Mouse (Mus musculus): Measurements from ENCODE around the gene Hnf1a. TPM values are rescaled to one million over a fixed set of nuclear protein-coding genes. Genes with fewer than 3 reads are reported as not detected.

Hnf1a gene
- polyA plus RNA-seq (2015; fragmentation: Nextera tagmentation; extraction: Ambion mirVana), result not detected in 2 replicates

- no peak for ATAC-seq
- no peaks in the 10 kb centered on the region for H3K36me3 ChIP-seq (ENCODE audit: control insufficient read depth, insufficient read depth, low read length)
- peaks cover 10% of the 10 kb centered on the region for H3K27me3 ChIP-seq (replicated peaks; ENCODE audit: control insufficient read depth, insufficient read depth, low read length)
- H3K9me3 ChIP-seq (ENCODE audit: control insufficient read depth, low read length), result no peaks in the 10 kb centered on the region
- no peak within 1 kb of the TSS for H3K4me2 ChIP-seq (ENCODE audit: low read length)
- no peak within 1 kb of the TSS for H3K9ac ChIP-seq (ENCODE audit: low read depth, low read length)
- 82% methylated on average over 17 of the region's 17 CpGs for WGBS
- H3K4me1 ChIP-seq (ENCODE audit: control insufficient read depth, insufficient read depth, low read depth, low read length), result no peaks in the 10 kb centered on the region
- no peak within 1 kb of the TSS for H3K27ac ChIP-seq (ENCODE audit: low read depth, low read length)
- H3K4me3 ChIP-seq (ENCODE audit: low read length), result no peak within 1 kb of the TSS
Observed at GRCm38 (mm10) chr5:114970824-114971227, at the start of gene Hnf1a. Hnf1a (minus strand) TSS chr5:114971094.

- H3K9ac ChIP-seq (ENCODE audit: low read depth, low read length), result no peak overlapping the region
- no peaks in the 10 kb centered on the region for H3K27me3 ChIP-seq (replicated peaks; ENCODE audit: control insufficient read depth, insufficient read depth, low read length)
- no peaks in the 10 kb centered on the region for H3K36me3 ChIP-seq (ENCODE audit: control insufficient read depth, insufficient read depth, low read length)
- WGBS, result 88% methylated on average over 4 of the region's 4 CpGs
- H3K4me1 ChIP-seq (ENCODE audit: control insufficient read depth, insufficient read depth, low read depth, low read length), result peaks cover 4% of the 10 kb centered on the region
- no peak for ATAC-seq
- H3K27ac ChIP-seq (ENCODE audit: low read depth, low read length), result 0 out of 2 replicates have a peak overlapping the region, but pooled peaks have one; percentile 20
- no peaks in the 10 kb centered on the region for H3K9me3 ChIP-seq (ENCODE audit: control insufficient read depth, low read length)
- H3K4me2 ChIP-seq (ENCODE audit: low read length), result no peak overlapping the region
- H3K4me3 ChIP-seq (ENCODE audit: low read length), result no peak overlapping the region
Observed at GRCm38 (mm10) chr5:115018813-115019212, 47.9 kb upstream of the Hnf1a start.

- Histone ChIP-seq H3K27ac (ENCODE audit: low read depth, low read length) (no peak overlapping the region), H3K4me3 (ENCODE audit: low read length) (no peak overlapping the region), H3K27me3 (replicated peaks; ENCODE audit: control insufficient read depth, insufficient read depth, low read length) (no peaks in the 10 kb centered on the region), H3K9ac (ENCODE audit: low read depth, low read length) (no peak overlapping the region), H3K4me2 (ENCODE audit: low read length) (no peak overlapping the region), H3K36me3 (ENCODE audit: control insufficient read depth, insufficient read depth, low read length) (no peaks in the 10 kb centered on the region), H3K9me3 (ENCODE audit: control insufficient read depth, low read length) (no peaks in the 10 kb centered on the region), H3K4me1 (ENCODE audit: control insufficient read depth, insufficient read depth, low read depth, low read length) (peaks cover 8% of the 10 kb centered on the region)
- WGBS, result 79% methylated on average over 2 of the region's 2 CpGs
- ATAC-seq, result no peak
Observed at GRCm38 (mm10) chr5:115018270-115018669, 47.4 kb upstream of the Hnf1a start.

- Histone ChIP-seq H3K27me3 (replicated peaks; ENCODE audit: control insufficient read depth, insufficient read depth, low read length) (no peaks in the 10 kb centered on the region), H3K9ac (ENCODE audit: low read depth, low read length) (no peak overlapping the region), H3K9me3 (ENCODE audit: control insufficient read depth, low read length) (no peaks in the 10 kb centered on the region), H3K4me1 (ENCODE audit: control insufficient read depth, insufficient read depth, low read depth, low read length) (peaks cover 23% of the 10 kb centered on the region), H3K36me3 (ENCODE audit: control insufficient read depth, insufficient read depth, low read length) (no peaks in the 10 kb centered on the region), H3K27ac (ENCODE audit: low read depth, low read length) (no peak overlapping the region; the same call in 1 of the 2 replicates), H3K4me3 (ENCODE audit: low read length) (no peak overlapping the region), H3K4me2 (ENCODE audit: low read length) (no peak overlapping the region)
- WGBS, result 37% methylated on average over 4 of the region's 4 CpGs
- no peak for ATAC-seq
Observed at GRCm38 (mm10) chr5:115015121-115015520, 44.2 kb upstream of the Hnf1a start.

- Histone ChIP-seq H3K27ac (ENCODE audit: low read depth, low read length) (no peak overlapping the region), H3K4me1 (ENCODE audit: control insufficient read depth, insufficient read depth, low read depth, low read length) (peaks cover 25% of the 10 kb centered on the region), H3K36me3 (ENCODE audit: control insufficient read depth, insufficient read depth, low read length) (no peaks in the 10 kb centered on the region), H3K4me3 (ENCODE audit: low read length) (no peak overlapping the region), H3K27me3 (replicated peaks; ENCODE audit: control insufficient read depth, insufficient read depth, low read length) (no peaks in the 10 kb centered on the region), H3K9ac (ENCODE audit: low read depth, low read length) (no peak overlapping the region), H3K4me2 (ENCODE audit: low read length) (no peak overlapping the region), H3K9me3 (ENCODE audit: control insufficient read depth, low read length) (no peaks in the 10 kb centered on the region)
- no peak for ATAC-seq
- 68% methylated on average over 1 of the region's 1 CpGs for WGBS
Observed at GRCm38 (mm10) chr5:115014570-115014969, 43.7 kb upstream of the Hnf1a start.

GRCm38 (mm10) chr5:115013436-115013835, 42.5 kb upstream of the Hnf1a start:
- Histone ChIP-seq H3K4me3 (ENCODE audit: low read length) (no peak overlapping the region), H3K4me1 (ENCODE audit: control insufficient read depth, insufficient read depth, low read depth, low read length) (peaks cover 25% of the 10 kb centered on the region), H3K4me2 (ENCODE audit: low read length) (peak overlapping the region; percentile 94), H3K36me3 (ENCODE audit: control insufficient read depth, insufficient read depth, low read length) (no peaks in the 10 kb centered on the region), H3K27ac (ENCODE audit: low read depth, low read length) (no peak overlapping the region), H3K9ac (ENCODE audit: low read depth, low read length) (no peak overlapping the region), H3K27me3 (replicated peaks; ENCODE audit: control insufficient read depth, insufficient read depth, low read length) (no peaks in the 10 kb centered on the region), H3K9me3 (ENCODE audit: control insufficient read depth, low read length) (no peaks in the 10 kb centered on the region)
- WGBS, result 51% methylated on average over 3 of the region's 3 CpGs
- ATAC-seq, result no peak

GRCm38 (mm10) chr5:115011519-115012261, 40.8 kb upstream of the Hnf1a start:
- ATAC-seq, result peak; percentile 21
- Histone ChIP-seq H3K4me2 (ENCODE audit: low read length) (peak overlapping the region; percentile 94), H3K9ac (ENCODE audit: low read depth, low read length) (peak overlapping the region; percentile 99), H3K4me1 (ENCODE audit: control insufficient read depth, insufficient read depth, low read depth, low read length) (peaks cover 25% of the 10 kb centered on the region), H3K27me3 (replicated peaks; ENCODE audit: control insufficient read depth, insufficient read depth, low read length) (no peaks in the 10 kb centered on the region), H3K36me3 (ENCODE audit: control insufficient read depth, insufficient read depth, low read length) (no peaks in the 10 kb centered on the region), H3K4me3 (ENCODE audit: low read length) (peak overlapping the region; percentile 99), H3K27ac (ENCODE audit: low read depth, low read length) (peak overlapping the region; percentile 97), H3K9me3 (ENCODE audit: control insufficient read depth, low read length) (no peaks in the 10 kb centered on the region)
- WGBS, result under 1% methylated on average over 62 of the region's 63 CpGs

- no peaks in the 10 kb centered on the region for H3K9me3 ChIP-seq (ENCODE audit: control insufficient read depth, low read length)
- under 1% methylated on average over 40 of the region's 57 CpGs for WGBS
- H3K4me2 ChIP-seq (ENCODE audit: low read length), result no peak overlapping the region; the same call in 1 of the 2 replicates
- H3K36me3 ChIP-seq (ENCODE audit: control insufficient read depth, insufficient read depth, low read length), result no peaks in the 10 kb centered on the region
- peak overlapping the region; percentile 99 for H3K4me3 ChIP-seq (ENCODE audit: low read length)
- peaks cover 25% of the 10 kb centered on the region for H3K4me1 ChIP-seq (ENCODE audit: control insufficient read depth, insufficient read depth, low read depth, low read length)
- peak overlapping the region; percentile 99 for H3K9ac ChIP-seq (ENCODE audit: low read depth, low read length)
- no peaks in the 10 kb centered on the region for H3K27me3 ChIP-seq (replicated peaks; ENCODE audit: control insufficient read depth, insufficient read depth, low read length)
- peak overlapping the region; percentile 97 for H3K27ac ChIP-seq (ENCODE audit: low read depth, low read length)
- no peak; the same call in 1 of the 2 replicates for ATAC-seq
Observed at GRCm38 (mm10) chr5:115011217-115011518, 40.3 kb upstream of the Hnf1a start.

GRCm38 (mm10) chr5:115010577-115011216, 39.8 kb upstream of the Hnf1a start, which contains the start of gene Sppl3:
Sppl3 (plus strand) TSS chr5:115011137.
- peak; percentile 92 for ATAC-seq
- H3K4me1 ChIP-seq (ENCODE audit: control insufficient read depth, insufficient read depth, low read depth, low read length), result peaks cover 25% of the 10 kb centered on the region
- peak within 1 kb of the TSS; percentile 97 for H3K27ac ChIP-seq (ENCODE audit: low read depth, low read length)
- no peaks in the 10 kb centered on the region for H3K27me3 ChIP-seq (replicated peaks; ENCODE audit: control insufficient read depth, insufficient read depth, low read length)
- H3K4me3 ChIP-seq (ENCODE audit: low read length), result peak within 1 kb of the TSS; percentile 99
- H3K4me2 ChIP-seq (ENCODE audit: low read length), result peak within 1 kb of the TSS; percentile 94
- peak within 1 kb of the TSS; percentile 99 for H3K9ac ChIP-seq (ENCODE audit: low read depth, low read length)
- WGBS, result 1% methylated on average over 41 of the region's 65 CpGs
- no peaks in the 10 kb centered on the region for H3K36me3 ChIP-seq (ENCODE audit: control insufficient read depth, insufficient read depth, low read length)
- H3K9me3 ChIP-seq (ENCODE audit: control insufficient read depth, low read length), result no peaks in the 10 kb centered on the region

All from hindbrain, embryonic 16.5 days (tissue).